Mouse (Mus musculus) liver, embryonic 11.5 days (tissue): ENCODE data around the gene Fut9. TPM values are rescaled to one million over a fixed set of nuclear protein-coding genes. Genes with fewer than 3 reads are reported as not detected.

ENCODE experiments used
- ATAC-seq: fragments of 200-750 bp; cut with Nextera tagmentation; replicated peaks from 2 replicates; pipeline ENCODE4 v1.8.0; 2017; ENCODE audit warnings: moderate number of reproducible peaks, mild to moderate bottlenecking, moderate TSS enrichment, moderate library complexity; ENCODE audit not compliant: low FRiP score
- DNase-seq: peaks from one replicate; pipeline ENCODE4 v3.0.0-alpha.2; 2017; ENCODE audit warnings: low spot score
- H3K27ac ChIP-seq: fragments of 300-500 bp; sonication (generic); 2 replicates; pipeline ENCODE4 v1.5.1; 2014; ENCODE audit warnings: mild to moderate bottlenecking, low read depth, low read length, control low read depth
- H3K27me3 ChIP-seq: fragments of 300-500 bp; sonication (generic); replicated peaks from 2 replicates; pipeline ENCODE4 v1.6.1; 2014; ENCODE audit warnings: low read length, mixed read lengths; ENCODE audit not compliant: control insufficient read depth, insufficient read depth
- H3K36me3 ChIP-seq: fragments of 300-500 bp; sonication (generic); 2 replicates; pipeline ENCODE4 v1.6.1; 2014; ENCODE audit warnings: mild to moderate bottlenecking, low read length, moderate library complexity, mixed read lengths; ENCODE audit not compliant: control insufficient read depth, insufficient read depth
- H3K4me1 ChIP-seq: fragments of 300-500 bp; sonication (generic); replicated peaks from 2 replicates; pipeline ENCODE4 v1.6.1; 2014; ENCODE audit warnings: low read length, mixed read lengths; ENCODE audit not compliant: control insufficient read depth, insufficient read depth
- H3K4me2 ChIP-seq: fragments of 300-500 bp; sonication (generic); 2 replicates; pipeline ENCODE4 v1.6.1; 2014; ENCODE audit warnings: mild to moderate bottlenecking, control low read depth, moderate library complexity
- H3K4me3 ChIP-seq: fragments of 300-500 bp; sonication (generic); 2 replicates; pipeline ENCODE4 v1.5.1; 2014; ENCODE audit warnings: low read depth, low read length, control low read depth
- H3K9ac ChIP-seq: fragments of 300-500 bp; sonication (generic); 2 replicates; pipeline ENCODE4 v1.6.1; 2014; ENCODE audit warnings: low read depth, low read length, control low read depth
- H3K9me3 ChIP-seq: fragments of 300-500 bp; sonication (generic); 2 replicates; pipeline ENCODE4 v1.6.1; 2016; ENCODE audit warnings: low read length, inconsistent platforms, mixed read lengths; ENCODE audit not compliant: control insufficient read depth
- WGBS: fragments of 180-500 bp; shearing (Covaris S2); extraction: QIAGEN DNeasy Blood & Tissue Kit; methylation state at CpG from one replicate; pipeline ENCODE4 v1.1.7; 2014; 5-methylcytosine and 5-hydroxymethylcytosine counted together
- polyA plus RNA-seq: library from polyadenylated mRNA; unstranded; fragments of >200 nt; fragmentation: Nextera tagmentation; extraction: Ambion mirVana; gene quantifications from 2 replicates; pipeline ENCODE4 v1.2.1, GENCODE M21; 2014

Fut9 gene
- polyA plus RNA-seq = 0.09 and 0.10 TPM in 2 replicates

GRCm38 (mm10) chr4:25799476-25800283 is at the start of gene Fut9:
Gene Fut9, minus strand, starts transcription at chr4:25800244.
- H3K4me1 ChIP-seq = no peaks in the 10 kb centered on the region
- WGBS = under 1% methylated on average over 49 of the region's 52 CpGs

GRCm38 (mm10) chr4:25815783-25816182 is 15.7 kb upstream of the Fut9 start:
- no peak overlapping the region for H3K4me2 ChIP-seq
- no peak overlapping the region for H3K4me3 ChIP-seq
- no peak overlapping the region for H3K9ac ChIP-seq
- H3K9me3 ChIP-seq = no peaks in the 10 kb centered on the region
- H3K36me3 ChIP-seq = no peaks in the 10 kb centered on the region
- ATAC-seq (no peak), DNase-seq (no peak)
- H3K27ac ChIP-seq = no peak overlapping the region
- no peaks in the 10 kb centered on the region for H3K27me3 ChIP-seq
- H3K4me1 ChIP-seq = no peaks in the 10 kb centered on the region
- 91% methylated on average over 7 of the region's 7 CpGs for WGBS

More at GRCm38 (mm10) chr4:25799476-25800283, at the start of gene Fut9:
- Histone ChIP-seq H3K9ac (no peak within 1 kb of the TSS), H3K27ac (no peak within 1 kb of the TSS), H3K9me3 (no peaks in the 10 kb centered on the region), H3K4me2 (peak within 1 kb of the TSS; percentile 68), H3K27me3 (peaks cover 15% of the 10 kb centered on the region), H3K4me3 (peak within 1 kb of the TSS; percentile 35), H3K36me3 (no peaks in the 10 kb centered on the region)
- DNase-seq (peak; percentile 40), ATAC-seq (peak; percentile 43)

DNA sequence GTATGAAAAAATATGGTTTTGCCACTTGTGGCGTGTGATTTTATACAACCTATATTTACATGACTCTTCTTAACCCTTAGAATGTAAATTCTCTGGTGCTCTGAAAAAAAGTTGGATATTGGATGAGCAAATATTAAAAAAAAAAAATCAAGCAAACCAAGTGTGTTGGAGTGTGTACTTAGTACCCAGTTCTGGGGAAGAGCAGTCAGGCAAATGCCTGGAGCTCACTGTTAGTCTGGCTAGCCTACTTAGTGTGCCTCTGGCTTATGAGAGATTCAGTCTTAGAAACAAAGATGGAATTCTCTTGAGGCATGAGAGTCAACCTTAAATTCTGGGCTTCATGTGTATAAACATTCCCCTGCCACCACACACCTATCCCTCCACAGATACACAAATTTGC is 13.3 kb upstream of the Fut9 start:
- 82% methylated on average over 1 of the region's 1 CpGs for WGBS
- ATAC-seq = no peak
- no peaks in the 10 kb centered on the region for H3K27me3 ChIP-seq

DNA sequence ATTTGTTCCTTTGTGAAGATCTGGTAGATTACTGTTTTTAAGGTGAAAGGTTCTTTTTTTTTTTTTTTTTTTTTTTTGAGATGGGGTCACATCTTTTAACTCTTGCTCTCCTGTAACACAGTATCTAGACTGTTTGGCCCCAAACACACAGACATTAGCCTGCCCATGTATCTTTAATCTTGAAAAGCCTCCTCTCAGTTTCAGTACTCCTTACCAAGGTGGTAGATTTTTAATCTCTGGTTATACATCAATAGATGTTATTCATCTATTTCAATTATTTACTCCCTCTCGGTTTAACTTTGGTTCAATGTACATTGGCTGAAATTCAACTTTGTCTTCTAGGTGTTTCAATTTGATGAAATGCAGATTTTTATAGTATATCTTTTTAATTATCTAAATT is 10.0 kb upstream of the Fut9 start:
- Histone ChIP-seq H3K27ac (no peak overlapping the region), H3K4me3 (no peak overlapping the region), H3K36me3 (no peaks in the 10 kb centered on the region), H3K9me3 (no peaks in the 10 kb centered on the region), H3K27me3 (no peaks in the 10 kb centered on the region), H3K9ac (no peak overlapping the region), H3K4me2 (no peak overlapping the region), H3K4me1 (no peaks in the 10 kb centered on the region)
- WGBS = 82% methylated on average over 1 of the region's 1 CpGs
- DNase-seq (no peak), ATAC-seq (no peak)

More for the DNA sequence above, 13.3 kb upstream of the Fut9 start:
- Histone ChIP-seq H3K9me3 (no peaks in the 10 kb centered on the region), H3K4me1 (no peaks in the 10 kb centered on the region), H3K4me3 (no peak overlapping the region), H3K36me3 (no peaks in the 10 kb centered on the region), H3K9ac (no peak overlapping the region), H3K27ac (no peak overlapping the region), H3K4me2 (no peak overlapping the region)
- no peak for DNase-seq

DNA sequence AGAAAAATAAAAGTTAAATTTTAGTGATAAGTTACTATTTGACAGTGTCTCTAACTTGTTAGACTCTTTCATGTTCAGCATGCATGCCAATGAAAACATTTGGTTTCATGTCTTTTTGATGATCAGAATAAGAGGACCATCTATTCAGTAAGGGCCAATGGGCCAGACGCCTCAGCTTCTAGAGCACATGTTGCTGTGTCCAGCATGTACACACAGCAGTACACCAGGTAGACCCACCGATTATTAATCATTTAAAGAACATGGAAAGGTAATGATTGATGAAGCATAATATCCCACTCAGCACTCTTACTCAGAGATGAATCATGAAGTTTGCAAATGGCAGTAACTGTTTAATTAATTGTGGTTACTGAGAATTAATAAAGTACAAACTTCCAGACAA is 1.7 kb upstream of the Fut9 start:
- H3K27ac ChIP-seq = no peak overlapping the region
- H3K4me2 ChIP-seq = no peak overlapping the region
- no peak overlapping the region for H3K4me3 ChIP-seq
- ATAC-seq = no peak
- no peak for DNase-seq
- H3K27me3 ChIP-seq = peaks cover 15% of the 10 kb centered on the region
- no peaks in the 10 kb centered on the region for H3K36me3 ChIP-seq
- no peaks in the 10 kb centered on the region for H3K9me3 ChIP-seq
- WGBS = 82% methylated on average over 2 of the region's 2 CpGs
- no peak overlapping the region for H3K9ac ChIP-seq
- H3K4me1 ChIP-seq = no peaks in the 10 kb centered on the region

DNA sequence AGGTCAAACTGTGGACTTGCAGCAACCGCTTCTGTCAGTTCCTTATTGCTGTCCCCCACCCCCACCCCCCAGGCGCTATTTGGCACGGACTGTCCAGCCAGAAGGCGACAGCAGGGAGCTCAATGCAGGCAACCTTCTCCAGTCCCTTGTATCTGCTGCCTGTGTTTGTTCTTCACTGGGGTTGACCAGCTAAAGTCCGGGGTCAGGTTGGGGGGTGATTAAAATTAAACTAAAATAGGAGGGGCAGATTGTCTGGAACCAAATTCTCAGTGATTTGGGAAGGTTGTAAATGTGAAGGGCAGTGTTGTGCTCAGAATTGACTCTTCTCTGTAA is 206 bp upstream of the Fut9 start:
- 1% methylated on average over 5 of the region's 5 CpGs for WGBS
- H3K4me3 ChIP-seq = peak overlapping the region; percentile 35

GRCm38 (mm10) chr4:25799051-25799475 is 981 bp downstream of the Fut9 start:
- H3K9me3 ChIP-seq = no peaks in the 10 kb centered on the region
- peaks cover 15% of the 10 kb centered on the region for H3K27me3 ChIP-seq
- H3K27ac ChIP-seq = no peak overlapping the region
- peak overlapping the region; percentile 68 for H3K4me2 ChIP-seq
- H3K9ac ChIP-seq = no peak overlapping the region
- no peaks in the 10 kb centered on the region for H3K36me3 ChIP-seq
- 5% methylated on average over 7 of the region's 7 CpGs for WGBS
- DNase-seq = peak; percentile 31
- peak overlapping the region; percentile 35 for H3K4me3 ChIP-seq
- H3K4me1 ChIP-seq = no peaks in the 10 kb centered on the region
- ATAC-seq = no peak

More for the DNA sequence above, 206 bp upstream of the Fut9 start:
- no peaks in the 10 kb centered on the region for H3K4me1 ChIP-seq
- no peak overlapping the region for H3K27ac ChIP-seq
- no peak for DNase-seq
- peaks cover 15% of the 10 kb centered on the region for H3K27me3 ChIP-seq
- H3K9ac ChIP-seq = no peak overlapping the region
- ATAC-seq = no peak
- H3K9me3 ChIP-seq = no peaks in the 10 kb centered on the region
- H3K36me3 ChIP-seq = no peaks in the 10 kb centered on the region
- peak overlapping the region; percentile 68 for H3K4me2 ChIP-seq

- WGBS = 22% methylated on average over 10 of the region's 10 CpGs
- H3K9ac ChIP-seq = no peak overlapping the region
- DNase-seq (no peak), ATAC-seq (no peak)
- no peak overlapping the region for H3K27ac ChIP-seq
- H3K36me3 ChIP-seq = no peaks in the 10 kb centered on the region
- H3K4me3 ChIP-seq = no peak overlapping the region
- peaks cover 15% of the 10 kb centered on the region for H3K27me3 ChIP-seq
- no peaks in the 10 kb centered on the region for H3K9me3 ChIP-seq
- H3K4me1 ChIP-seq = no peaks in the 10 kb centered on the region
- no peak overlapping the region for H3K4me2 ChIP-seq
These were observed 1.6 kb downstream of the Fut9 start for GRCm38 (mm10) chr4:25798412-25798811.

- 36% methylated on average over 3 of the region's 3 CpGs for WGBS
- Histone ChIP-seq H3K9me3 (no peaks in the 10 kb centered on the region), H3K36me3 (no peaks in the 10 kb centered on the region), H3K27ac (no peak overlapping the region), H3K9ac (no peak overlapping the region), H3K4me3 (no peak overlapping the region), H3K4me1 (no peaks in the 10 kb centered on the region), H3K27me3 (peaks cover 15% of the 10 kb centered on the region), H3K4me2 (no peak overlapping the region)
- no peak for ATAC-seq
- no peak for DNase-seq
These were observed 3.9 kb downstream of the Fut9 start for GRCm38 (mm10) chr4:25796149-25796548.
